Comparison of ENCODE assay signal across 9 mouse cellular contexts in genomic region chr7:30586455-30587020, GRCm38 (mm10). TPM values are rescaled to one million over a fixed set of nuclear protein-coding genes. Genes with fewer than 3 reads are reported as not detected.
DNase-seq lines count a peak whose midpoint lies in the region; ATAC-seq and TF ChIP-seq lines count a peak whose summit lies in the region.
"Had no signal": no experiment of that assay in that cellular context is flagged by ENCODE, and none has a peak within 500 bp of the region (broad histone marks: within the 10 kb centered on the region; RNA-seq: fewer than 3 reads in every experiment).

No protein-coding gene starts in this region.

- TF ChIP-seq POLR2A in myocyte (IDR thresholded peaks at IDR 0.05; ENCODE audit: insufficient read length, low read depth): no peak

- H3K36me3 ChIP-seq in kidney, embryonic 15.5 days: peaks cover 51% of the 10 kb centered on the region
- peaks cover 54% of the 10 kb centered on the region for H3K36me3 ChIP-seq in embryonic facial prominence, embryonic 15.5 days
- peaks cover 44% of the 10 kb centered on the region for H3K36me3 ChIP-seq in hindbrain, postnatal 0 days (ENCODE audit: insufficient read depth, low read length)
- H3K36me3 ChIP-seq in myocyte (ENCODE audit: control insufficient read depth, insufficient read depth): peaks cover 9% of the 10 kb centered on the region

- no peak for ATAC-seq in kidney, embryonic 15.5 days (replicated peaks; ENCODE audit: low FRiP score)
- no peak for ATAC-seq in embryonic facial prominence, embryonic 15.5 days (ENCODE audit: insufficient number of reproducible peaks, low FRiP score, low TSS enrichment, low read depth)
- ATAC-seq in hindbrain, postnatal 0 days: no peak
- ATAC-seq: inflammation-experienced regulatory T-cells, adult 6 months had no signal

- H3K9me3 ChIP-seq in kidney, embryonic 15.5 days (replicated peaks): no peaks in the 10 kb centered on the region
- no peaks in the 10 kb centered on the region for H3K9me3 ChIP-seq in embryonic facial prominence, embryonic 15.5 days (replicated peaks)
- no peaks in the 10 kb centered on the region for H3K9me3 ChIP-seq in hindbrain, postnatal 0 days (ENCODE audit: low read length)

- H3K79me2 ChIP-seq in myocyte (ENCODE audit: control insufficient read depth, insufficient read depth): peaks cover 26% of the 10 kb centered on the region

- H3K27me3 ChIP-seq in kidney, embryonic 15.5 days: no peaks in the 10 kb centered on the region
- no peaks in the 10 kb centered on the region for H3K27me3 ChIP-seq in embryonic facial prominence, embryonic 15.5 days
- no peaks in the 10 kb centered on the region for H3K27me3 ChIP-seq in hindbrain, postnatal 0 days (ENCODE audit: insufficient read depth, low read length)
- no peaks in the 10 kb centered on the region for H3K27me3 ChIP-seq in myocyte (ENCODE audit: control insufficient read depth, insufficient read depth, insufficient read length)

- H3K4me1 ChIP-seq in kidney, embryonic 15.5 days: peaks cover 26% of the 10 kb centered on the region
- H3K4me1 ChIP-seq in embryonic facial prominence, embryonic 15.5 days: peaks cover 25% of the 10 kb centered on the region
- H3K4me1 ChIP-seq in hindbrain, postnatal 0 days (ENCODE audit: insufficient read depth, low read length): peaks cover 8% of the 10 kb centered on the region

- H3K27ac ChIP-seq in kidney, embryonic 15.5 days: no peak overlapping the region
- H3K27ac ChIP-seq in embryonic facial prominence, embryonic 15.5 days (replicated peaks): no peak overlapping the region
- H3K27ac ChIP-seq in hindbrain, postnatal 0 days: no peak overlapping the region

- H3ac ChIP-seq in myocyte (ENCODE audit: control insufficient read depth, insufficient read length): no peak overlapping the region

- no peak overlapping the region for H3K9ac ChIP-seq in kidney, embryonic 15.5 days
- H3K9ac ChIP-seq in embryonic facial prominence, embryonic 15.5 days: peak overlapping the region; percentile 1; the same call in 1 of the 2 replicates
- no peak overlapping the region for H3K9ac ChIP-seq in hindbrain, postnatal 0 days (replicated peaks; ENCODE audit: low read length)

- peak overlapping the region; percentile 72; the same call in 1 of the 2 replicates for H3K4me3 ChIP-seq in kidney, embryonic 15.5 days (replicated peaks)
- peak overlapping the region; percentile 92; the same call in 1 of the 2 replicates for H3K4me3 ChIP-seq in embryonic facial prominence, embryonic 15.5 days (replicated peaks)
- no peak overlapping the region for H3K4me3 ChIP-seq in hindbrain, postnatal 0 days (ENCODE audit: low read length)
- H3K4me3 ChIP-seq in myocyte: peak overlapping the region; percentile 91

- peak overlapping the region; percentile 90 for H3K4me2 ChIP-seq in kidney, embryonic 15.5 days
- peak overlapping the region; percentile 85 for H3K4me2 ChIP-seq in embryonic facial prominence, embryonic 15.5 days (replicated peaks)
- peak overlapping the region; percentile 93 for H3K4me2 ChIP-seq in hindbrain, postnatal 0 days (ENCODE audit: low read depth, low read length)
- peak overlapping the region; percentile 87 for H3K4me2 ChIP-seq in myocyte (ENCODE audit: low read depth)

- TF ChIP-seq CTCF in hindbrain, postnatal 0 days (IDR thresholded peaks at IDR 0.05; ENCODE audit: low read depth): no peak

- DNase-seq in kidney, postnatal 36 days: no peak
- no peak for DNase-seq in hindbrain, postnatal 0 days (ENCODE audit: low spot score)
- DNase-seq in adrenal gland, postnatal 4 days (ENCODE audit: low spot score in 2 of 2): no peak
- no peak for DNase-seq in right cerebral cortex, postnatal 14 days
- DNase-seq in retina, postnatal 1 day: no peak

- WGBS in kidney, embryonic 15.5 days: 89% methylated on average over 28 of the region's 28 CpGs
- 90% methylated on average over 28 of the region's 28 CpGs for WGBS in embryonic facial prominence, embryonic 15.5 days
- WGBS in hindbrain, postnatal 0 days: 84% methylated on average over 28 of the region's 28 CpGs

TF ChIP-seq in myocyte, 11 proteins besides CTCF, POLR2A, EP300 and RAD21:
- TF ChIP-seq TCF12 (IDR thresholded peaks at IDR 0.05; ENCODE audit: insufficient read depth, poor library complexity, severe bottlenecking) (no peak), SRF (IDR thresholded peaks at IDR 0.05; ENCODE audit: control insufficient read depth, insufficient read length, low read depth) (no peak), TCF3 (IDR thresholded peaks at IDR 0.05; ENCODE audit: insufficient read length, low read depth) (no peak), MAX (IDR thresholded peaks at IDR 0.05; ENCODE audit: low read depth) (no peak), MYOG (IDR thresholded peaks at IDR 0.05; ENCODE audit: control insufficient read depth in 1 of 3, insufficient read depth in 1 of 3, insufficient read length in 2 of 3, low read depth in 2 of 3) (no peak), POLR2AphosphoS2 (IDR thresholded peaks at IDR 0.05; ENCODE audit: insufficient read length, low read depth) (no peak), E2F4 (IDR thresholded peaks at IDR 0.05; ENCODE audit: insufficient read depth) (no peak), REST (IDR thresholded peaks at IDR 0.05; ENCODE audit: insufficient read depth, insufficient read length) (no peak), MYOD1 (IDR thresholded peaks at IDR 0.05; ENCODE audit: control insufficient read depth in 1 of 3, insufficient read length in 2 of 3, low read depth in 2 of 3) (no peak), CEBPB (IDR thresholded peaks at IDR 0.05; ENCODE audit: insufficient read depth, poor library complexity, severe bottlenecking) (no peak), USF1 (IDR thresholded peaks at IDR 0.05; ENCODE audit: low read depth) (no peak)

RNA-seq across cellular contexts. Expression of gene Kmt2b, which starts 2.0 kb away (rescaled TPM):
- polyA plus RNA-seq in kidney, embryonic 15.5 days (2015; fragmentation: Nextera tagmentation; extraction: Ambion mirVana): 6.7 and 10.9 TPM in 2 replicates
- polyA plus RNA-seq in embryonic facial prominence, embryonic 15.5 days (2015; fragmentation: Nextera tagmentation; extraction: Ambion mirVana): 10.8 and 11.6 TPM in 2 replicates
- 27.1 and 36.7 TPM in 2 replicates for total RNA-seq in hindbrain, postnatal 0 days (2014; rRNA removed)
- polyA plus RNA-seq in hindbrain, postnatal 0 days (2015; fragmentation: Nextera tagmentation; extraction: Ambion mirVana): 6.7 and 7.1 TPM in 2 replicates
- 12.9 TPM for polyA plus RNA-seq in myocyte (2012; fragmentation: generic; extraction: Trizol)
- 10 to 100 TPM; 71.4 to 84.4 TPM for total RNA-seq in adrenal gland, postnatal 4 days (2021)

RNA-seq across cellular contexts. Expression of gene Zbtb32, which starts 12.2 kb away (rescaled TPM):
- 0.36 and 0.63 TPM in 2 replicates for polyA plus RNA-seq in kidney, embryonic 15.5 days (2015; fragmentation: Nextera tagmentation; extraction: Ambion mirVana)
- polyA plus RNA-seq in embryonic facial prominence, embryonic 15.5 days (2015; fragmentation: Nextera tagmentation; extraction: Ambion mirVana): 1.5 and 1.8 TPM in 2 replicates
- not detected in 2 replicates for total RNA-seq in hindbrain, postnatal 0 days (2014; rRNA removed)
- polyA plus RNA-seq in hindbrain, postnatal 0 days (2015; fragmentation: Nextera tagmentation; extraction: Ambion mirVana): 0.18 and 0.23 TPM in 2 replicates
- polyA plus RNA-seq in myocyte (2012; fragmentation: generic; extraction: Trizol): 0.11 TPM
- under 1 TPM in 1 of 2 experiments, not detected in 1; 0.65 TPM for total RNA-seq in adrenal gland, postnatal 4 days (2021)

RNA-seq across cellular contexts. Expression of gene Igflr1, which starts 21.3 kb away (rescaled TPM):
- 3.8 and 6.0 TPM in 2 replicates for polyA plus RNA-seq in kidney, embryonic 15.5 days (2015; fragmentation: Nextera tagmentation; extraction: Ambion mirVana)
- 5.3 and 6.1 TPM in 2 replicates for polyA plus RNA-seq in embryonic facial prominence, embryonic 15.5 days (2015; fragmentation: Nextera tagmentation; extraction: Ambion mirVana)
- total RNA-seq in hindbrain, postnatal 0 days (2014; rRNA removed): 5.6 TPM in 1 of 2 replicates, not detected in the other
- polyA plus RNA-seq in hindbrain, postnatal 0 days (2015; fragmentation: Nextera tagmentation; extraction: Ambion mirVana): 2.6 and 3.4 TPM in 2 replicates
- polyA plus RNA-seq in myocyte (2012; fragmentation: generic; extraction: Trizol): 0.66 TPM
- 1 to 10 TPM; 4.5 to 5.2 TPM for total RNA-seq in adrenal gland, postnatal 4 days (2021)

RNA-seq across cellular contexts. Expression of gene Psenen, which starts 23.1 kb away (rescaled TPM):
- polyA plus RNA-seq in kidney, embryonic 15.5 days (2015; fragmentation: Nextera tagmentation; extraction: Ambion mirVana): 152 TPM in 2 replicates
- polyA plus RNA-seq in embryonic facial prominence, embryonic 15.5 days (2015; fragmentation: Nextera tagmentation; extraction: Ambion mirVana): 136 and 140 TPM in 2 replicates
- total RNA-seq in hindbrain, postnatal 0 days (2014; rRNA removed): 72.0 and 90.4 TPM in 2 replicates
- polyA plus RNA-seq in hindbrain, postnatal 0 days (2015; fragmentation: Nextera tagmentation; extraction: Ambion mirVana): 154 and 155 TPM in 2 replicates
- polyA plus RNA-seq in myocyte (2012; fragmentation: generic; extraction: Trizol): 169 TPM
- total RNA-seq in adrenal gland, postnatal 4 days (2021): 100 to 1,000 TPM; 125 to 131 TPM

RNA-seq across cellular contexts. Expression of gene Gm49396, which starts 23.4 kb away (rescaled TPM):
- 15.0 and 17.0 TPM in 2 replicates for polyA plus RNA-seq in kidney, embryonic 15.5 days (2015; fragmentation: Nextera tagmentation; extraction: Ambion mirVana)
- polyA plus RNA-seq in embryonic facial prominence, embryonic 15.5 days (2015; fragmentation: Nextera tagmentation; extraction: Ambion mirVana): 11.0 and 15.0 TPM in 2 replicates
- 2.9 and 3.7 TPM in 2 replicates for total RNA-seq in hindbrain, postnatal 0 days (2014; rRNA removed)
- 6.4 and 7.0 TPM in 2 replicates for polyA plus RNA-seq in hindbrain, postnatal 0 days (2015; fragmentation: Nextera tagmentation; extraction: Ambion mirVana)
- polyA plus RNA-seq in myocyte (2012; fragmentation: generic; extraction: Trizol): 1.0 TPM
- total RNA-seq in adrenal gland, postnatal 4 days (2021): 1 to 10 TPM; 7.6 to 8.7 TPM
